Mouse (Mus musculus) hindbrain, embryonic 11.5 days (tissue): ENCODE data around the gene Asb18. TPM values are rescaled to one million over a fixed set of nuclear protein-coding genes. Genes with fewer than 3 reads are reported as not detected.

Experiments
- polyA plus RNA-seq: library from polyadenylated mRNA; unstranded; fragments of >200 nt; fragmentation: Nextera tagmentation; extraction: Ambion mirVana; gene quantifications from 2 replicates; pipeline ENCODE4 v1.2.1, GENCODE M21; 2014

The Asb18 gene
- polyA plus RNA-seq, 1 experiment from 2014 or later: 0.19 TPM

Other genes with a start within 250 kb of the Asb18 start
- 30.0 and 36.2 TPM in 2 replicates for gene Gbx2, start 83.5 kb downstream of the Asb18 start, polyA plus RNA-seq
- 1.0 and 1.1 TPM in 2 replicates for gene Iqca, start 138.7 kb upstream of the Asb18 start, polyA plus RNA-seq
- gene Ackr3, start 189.3 kb upstream of the Asb18 start, polyA plus RNA-seq: 25.7 and 29.6 TPM in 2 replicates